Mouse (Mus musculus) liver, embryonic 16.5 days (tissue): ENCODE data around the gene Inca1. TPM values are rescaled to one million over a fixed set of nuclear protein-coding genes. Genes with fewer than 3 reads are reported as not detected.

Experiments
- ATAC-seq: fragments of 200-750 bp; cut with Nextera tagmentation; 2 replicates; pipeline ENCODE4 v1.8.0; 2017; ENCODE audit warnings: low read depth, mild to moderate bottlenecking, moderate number of reproducible peaks, moderate library complexity
- H3K27ac ChIP-seq: fragments of 300-500 bp; sonication (generic); 2 replicates; pipeline ENCODE4 v1.5.1; 2014; ENCODE audit warnings: mild to moderate bottlenecking, low read length
- H3K27me3 ChIP-seq: fragments of 300-500 bp; sonication (generic); 2 replicates; pipeline ENCODE4 v1.6.1; 2014; ENCODE audit warnings: low read depth, low read length, mixed read lengths; ENCODE audit not compliant: control insufficient read depth, insufficient read depth
- H3K36me3 ChIP-seq: fragments of 300-500 bp; sonication (generic); 2 replicates; pipeline ENCODE4 v1.6.1; 2014; ENCODE audit warnings: mild to moderate bottlenecking; ENCODE audit not compliant: control insufficient read depth, insufficient read depth
- H3K4me1 ChIP-seq: fragments of 300-500 bp; sonication (generic); 2 replicates; pipeline ENCODE4 v1.6.1; 2014; ENCODE audit warnings: low read depth, low read length, mixed read lengths; ENCODE audit not compliant: control insufficient read depth
- H3K4me2 ChIP-seq: fragments of 300-500 bp; sonication (generic); 2 replicates; pipeline ENCODE4 v1.6.1; 2014; ENCODE audit warnings: low read depth, low read length, mixed read lengths
- H3K4me3 ChIP-seq: fragments of 300-500 bp; sonication (generic); 2 replicates; pipeline ENCODE4 v1.5.1; 2014; ENCODE audit warnings: low read depth, mild to moderate bottlenecking, low read length
- H3K9ac ChIP-seq: fragments of 300-500 bp; sonication (generic); 2 replicates; pipeline ENCODE4 v1.6.1; 2014; ENCODE audit warnings: low read depth, low read length
- H3K9me3 ChIP-seq: fragments of 300-500 bp; sonication (generic); replicated peaks from 2 replicates; pipeline ENCODE4 v1.6.1; 2016; ENCODE audit warnings: low read length; ENCODE audit not compliant: control insufficient read depth
- WGBS: fragments of 180-500 bp; shearing (Covaris S2); extraction: QIAGEN DNeasy Blood & Tissue Kit; methylation state at CpG from one replicate; pipeline ENCODE4 v1.1.7; 2014; ENCODE audit not compliant: insufficient replicate concordance; 5-methylcytosine and 5-hydroxymethylcytosine counted together
- polyA plus RNA-seq: library from polyadenylated mRNA; unstranded; fragments of >200 nt; fragmentation: Nextera tagmentation; extraction: Ambion mirVana; gene quantifications from 2 replicates; pipeline ENCODE4 v1.2.1, GENCODE M21; 2015

Gene Inca1
- polyA plus RNA-seq: 1.1 and 1.4 TPM in 2 replicates

- Histone ChIP-seq H3K4me3 (peak within 1 kb of the TSS; percentile 68), H3K27me3 (peaks cover 9% of the 10 kb centered on the region), H3K4me2 (peak within 1 kb of the TSS; percentile 77), H3K27ac (peak within 1 kb of the TSS; percentile 86), H3K9ac (peak within 1 kb of the TSS; percentile 76), H3K4me1 (peaks cover 17% of the 10 kb centered on the region), H3K36me3 (no peaks in the 10 kb centered on the region), H3K9me3 (no peaks in the 10 kb centered on the region)
- ATAC-seq: peak; percentile 94
- whole genome bisulfite sequencing: 1% methylated on average over 69 of the region's 69 CpGs
These were observed at the start of gene Inca1, which contains the start of gene Kif1c for GRCm38 (mm10) chr11:70699722-70700556. Gene Inca1 (minus strand): TSS chr11:70700155. Gene Kif1c (plus strand): TSS chr11:70700548.

- ATAC-seq: peak; percentile 30; the same call in 1 of the 2 replicates
- Histone ChIP-seq H3K27ac (no peak overlapping the region), H3K27me3 (no peaks in the 10 kb centered on the region), H3K4me3 (no peak overlapping the region), H3K36me3 (no peaks in the 10 kb centered on the region), H3K4me2 (no peak overlapping the region), H3K9ac (no peak overlapping the region), H3K4me1 (peaks cover 4% of the 10 kb centered on the region), H3K9me3 (no peaks in the 10 kb centered on the region)
- 64% methylated on average over 4 of the region's 4 CpGs for WGBS
These were observed 48.1 kb upstream of the Inca1 start for GRCm38 (mm10) chr11:70747876-70748545.

- Histone ChIP-seq H3K27ac (no peak overlapping the region), H3K9me3 (no peaks in the 10 kb centered on the region), H3K27me3 (no peaks in the 10 kb centered on the region), H3K36me3 (no peaks in the 10 kb centered on the region), H3K9ac (no peak overlapping the region), H3K4me2 (no peak overlapping the region), H3K4me3 (no peak overlapping the region), H3K4me1 (no peaks in the 10 kb centered on the region)
- ATAC-seq: no peak
- 61% methylated on average over 7 of the region's 7 CpGs for WGBS
These were observed 45.7 kb upstream of the Inca1 start for GRCm38 (mm10) chr11:70745636-70746035.

GRCm38 (mm10) chr11:70742581-70743459 lies 42.9 kb upstream of the Inca1 start:
- 67% methylated on average over 12 of the region's 12 CpGs for WGBS
- Histone ChIP-seq H3K27ac (no peak overlapping the region), H3K27me3 (no peaks in the 10 kb centered on the region)

GRCm38 (mm10) chr11:70742117-70742516 lies 42.2 kb upstream of the Inca1 start:
- WGBS: 66% methylated on average over 7 of the region's 7 CpGs
- no peak overlapping the region for H3K4me3 ChIP-seq
- 0 out of 2 replicates have a peak, but pooled peaks cover 3% of the 10 kb centered on the region for H3K27me3 ChIP-seq
- no peak overlapping the region for H3K9ac ChIP-seq
- no peaks in the 10 kb centered on the region for H3K4me1 ChIP-seq
- H3K9me3 ChIP-seq: no peaks in the 10 kb centered on the region
- H3K4me2 ChIP-seq: no peak overlapping the region
- ATAC-seq: no peak
- no peaks in the 10 kb centered on the region for H3K36me3 ChIP-seq
- no peak overlapping the region for H3K27ac ChIP-seq

More at GRCm38 (mm10) chr11:70742581-70743459, 42.9 kb upstream of the Inca1 start:
- Histone ChIP-seq H3K9me3 (no peaks in the 10 kb centered on the region), H3K4me3 (no peak overlapping the region), H3K4me1 (no peaks in the 10 kb centered on the region), H3K4me2 (no peak overlapping the region), H3K9ac (no peak overlapping the region), H3K36me3 (no peaks in the 10 kb centered on the region)
- ATAC-seq: no peak

GRCm38 (mm10) chr11:70741603-70742002 lies 41.6 kb upstream of the Inca1 start:
- 59% methylated on average over 3 of the region's 3 CpGs for WGBS
- Histone ChIP-seq H3K9me3 (no peaks in the 10 kb centered on the region), H3K4me3 (no peak overlapping the region), H3K4me2 (no peak overlapping the region), H3K9ac (no peak overlapping the region), H3K27ac (no peak overlapping the region), H3K27me3 (0 out of 2 replicates have a peak, but pooled peaks cover 3% of the 10 kb centered on the region), H3K4me1 (no peaks in the 10 kb centered on the region), H3K36me3 (no peaks in the 10 kb centered on the region)
- ATAC-seq: peak; percentile 72

GRCm38 (mm10) chr11:70737749-70738148 lies 37.8 kb upstream of the Inca1 start:
- H3K27ac ChIP-seq: no peak overlapping the region
- H3K36me3 ChIP-seq: no peaks in the 10 kb centered on the region
- 0 out of 2 replicates have a peak, but pooled peaks cover 3% of the 10 kb centered on the region for H3K27me3 ChIP-seq
- no peak overlapping the region for H3K4me2 ChIP-seq
- 8% methylated on average over 5 of the region's 5 CpGs for WGBS
- no peak overlapping the region for H3K4me3 ChIP-seq
- peaks cover 2% of the 10 kb centered on the region for H3K4me1 ChIP-seq
- no peaks in the 10 kb centered on the region for H3K9me3 ChIP-seq
- no peak for ATAC-seq
- H3K9ac ChIP-seq: no peak overlapping the region

GRCm38 (mm10) chr11:70733256-70733655 lies 33.3 kb upstream of the Inca1 start:
- peak; percentile 50; the same call in 1 of the 2 replicates for ATAC-seq

More at GRCm38 (mm10) chr11:70733256-70733655, 33.3 kb upstream of the Inca1 start:
- WGBS: 34% methylated on average over 5 of the region's 5 CpGs
- Histone ChIP-seq H3K27me3 (0 out of 2 replicates have a peak, but pooled peaks cover 3% of the 10 kb centered on the region), H3K36me3 (no peaks in the 10 kb centered on the region), H3K9ac (no peak overlapping the region), H3K4me3 (no peak overlapping the region), H3K4me1 (peaks cover 2% of the 10 kb centered on the region), H3K27ac (no peak overlapping the region), H3K4me2 (no peak overlapping the region), H3K9me3 (no peaks in the 10 kb centered on the region)
